Mouse (Mus musculus) kidney, postnatal 14 days (tissue): ENCODE measurements around the gene Mbd6.

ENCODE experiments used
- DNase-seq: peaks from one replicate; pipeline ENCODE4 v3.0.0; 2022; ENCODE audit warnings: mixed read lengths

Mbd6 gene

DNA sequence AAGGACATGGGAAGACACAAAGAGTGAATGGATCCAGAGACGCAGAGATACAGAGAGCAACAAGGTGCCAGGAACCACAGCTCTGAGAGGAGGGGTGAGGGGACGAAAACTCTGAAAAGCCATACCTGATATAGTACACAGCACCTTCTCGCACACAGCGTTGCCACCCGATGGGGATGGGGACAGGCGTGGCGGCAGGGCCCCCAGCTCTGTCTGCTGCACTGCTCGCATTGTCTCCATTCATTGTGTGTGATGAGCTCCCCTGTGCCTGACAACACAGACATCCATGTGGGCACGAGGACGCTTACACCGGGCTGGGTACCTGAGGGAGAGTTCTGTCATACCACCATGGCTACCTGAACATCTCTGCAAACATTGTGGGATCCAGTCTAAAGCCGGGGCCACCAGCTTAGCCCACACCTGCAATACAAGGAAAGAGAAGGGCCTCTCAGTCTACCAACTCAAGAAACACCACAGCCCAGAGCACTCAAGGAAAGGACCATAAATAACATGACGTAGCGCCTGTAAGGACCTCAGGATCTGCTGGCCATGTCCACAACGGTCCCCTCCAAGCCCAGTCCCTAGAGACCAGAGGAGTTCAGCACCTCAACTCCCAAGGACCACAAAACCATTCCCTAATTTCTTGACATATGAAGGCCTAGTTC is 1.4 kb downstream of the Mbd6 start:
- no peak for DNase-seq

DNA sequence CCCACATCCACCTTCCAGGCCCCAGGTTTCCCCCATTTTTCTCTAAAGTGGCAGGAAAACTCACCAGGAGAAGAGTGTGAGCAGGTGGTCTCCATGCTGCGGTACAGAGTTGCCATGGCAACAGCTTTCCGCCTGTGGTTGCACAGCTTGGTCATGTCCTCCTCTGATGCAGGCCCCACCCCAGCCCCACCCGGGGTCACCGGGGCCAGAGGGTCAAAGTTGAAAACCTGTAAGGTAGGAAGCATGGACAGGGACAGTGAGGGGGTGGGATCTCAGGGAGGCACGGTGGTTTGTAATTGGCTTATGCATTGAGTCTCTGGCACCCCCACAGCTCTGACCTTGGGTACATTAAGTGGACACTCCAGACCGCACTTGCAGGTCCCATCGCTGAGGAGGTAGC is 2.1 kb downstream of the Mbd6 start:
- DNase-seq = peak; percentile 25

DNA sequence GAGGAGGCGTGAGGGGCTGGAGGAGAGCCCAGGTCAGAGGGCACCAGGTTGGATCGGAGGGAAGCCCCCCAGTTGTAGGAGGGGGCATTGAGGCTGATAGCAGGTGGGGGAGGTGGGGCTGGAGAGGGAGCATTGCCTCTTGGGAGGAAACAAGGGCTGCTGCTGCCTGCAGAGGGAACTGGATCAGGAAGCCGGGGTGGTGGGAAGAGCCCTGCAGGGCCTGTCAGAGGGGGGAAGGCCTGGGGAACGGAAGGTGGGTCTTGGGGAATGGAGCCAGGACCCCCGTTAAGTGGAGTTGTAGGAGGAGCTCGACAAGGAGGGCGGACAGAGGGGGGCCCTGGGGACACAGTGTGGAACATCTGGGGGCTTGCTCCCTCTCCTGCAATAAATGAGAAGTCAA is 2.6 kb downstream of the Mbd6 start:
- no peak for DNase-seq

DNA sequence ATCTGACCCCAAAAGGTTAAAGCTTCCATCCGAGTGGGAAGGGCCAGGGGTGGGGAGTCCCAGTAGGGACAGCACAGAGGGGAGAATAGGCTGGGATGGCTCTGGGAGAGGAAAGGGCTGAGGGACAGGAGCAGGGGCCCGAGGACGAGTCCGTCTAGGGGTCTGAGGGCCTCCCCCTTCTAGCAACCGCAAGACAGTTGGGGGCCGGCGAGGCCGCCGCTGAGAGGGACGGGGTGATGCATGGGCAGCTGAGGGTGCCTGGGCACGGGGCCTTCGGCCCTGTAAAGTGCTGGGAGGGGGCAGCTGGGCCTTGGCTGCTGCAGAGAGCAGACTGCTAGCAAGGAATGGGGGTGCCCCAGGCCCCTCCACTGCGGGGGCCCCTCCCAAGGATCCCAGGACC is 3.2 kb downstream of the Mbd6 start:
- DNase-seq = no peak

DNA sequence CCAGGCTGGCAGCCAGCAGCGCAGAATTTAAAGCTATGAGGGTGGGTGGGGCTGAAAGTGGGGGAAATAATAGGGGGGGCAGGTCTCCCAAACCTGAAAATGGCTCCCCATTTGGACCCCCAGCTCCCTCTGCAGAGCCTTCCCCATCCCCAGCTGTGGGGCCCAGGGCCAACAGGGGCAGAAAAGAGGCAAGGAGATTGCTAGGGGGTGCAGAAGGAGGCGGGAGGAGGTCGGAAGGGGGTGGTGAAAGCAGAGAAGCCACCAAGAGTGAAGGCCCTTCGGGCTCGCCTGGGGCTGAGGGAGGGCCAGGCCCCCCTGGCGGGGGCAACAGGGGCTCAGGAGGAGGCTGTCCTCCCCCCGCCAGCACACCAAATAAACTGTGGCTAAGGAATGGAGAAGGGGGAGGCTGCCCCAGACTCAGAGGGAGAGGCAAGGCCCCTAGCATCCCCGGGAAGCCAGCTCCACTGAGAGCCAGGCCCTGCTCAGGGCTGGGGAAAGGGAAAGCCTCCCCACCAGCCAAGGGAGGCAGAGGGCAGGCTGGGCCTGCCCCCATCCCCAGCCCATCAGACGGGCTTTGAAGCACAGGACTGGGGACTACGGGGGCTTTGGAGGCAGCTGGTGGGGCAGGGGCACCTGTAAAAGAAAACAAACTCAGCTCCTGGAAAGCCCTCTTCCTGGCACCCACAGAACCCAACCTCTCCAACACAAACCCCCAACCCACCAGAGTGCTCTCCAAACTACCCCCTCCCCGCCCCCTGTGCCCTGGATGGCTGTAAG is 3.9 kb downstream of the Mbd6 start:
- DNase-seq = no peak

DNA sequence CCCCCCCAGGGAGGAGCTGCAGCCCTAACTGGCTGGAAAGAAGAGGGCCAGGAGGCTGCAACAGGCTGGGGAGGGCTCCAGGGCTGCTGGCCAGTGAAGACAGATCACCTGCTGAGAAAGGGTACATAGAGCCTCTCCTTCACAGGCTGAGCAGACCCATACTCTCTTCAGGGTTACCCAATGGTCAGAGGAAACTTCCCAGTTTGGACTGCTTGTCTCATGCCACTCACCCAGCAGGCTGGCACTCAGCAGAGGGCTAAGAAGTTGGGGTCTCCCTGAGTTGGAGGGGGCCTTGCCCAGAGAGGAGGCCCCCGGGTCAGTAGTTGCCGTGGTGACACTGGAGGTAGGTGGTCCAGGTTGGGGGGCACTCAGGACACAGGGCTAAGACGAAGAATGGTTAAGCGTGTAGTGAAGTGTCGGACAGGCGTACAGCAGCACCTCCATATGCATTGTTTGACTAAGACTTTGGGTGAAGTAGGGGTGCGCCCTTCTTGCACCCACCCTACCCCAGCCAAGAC is 4.7 kb downstream of the Mbd6 start:
- no peak for DNase-seq

DNA sequence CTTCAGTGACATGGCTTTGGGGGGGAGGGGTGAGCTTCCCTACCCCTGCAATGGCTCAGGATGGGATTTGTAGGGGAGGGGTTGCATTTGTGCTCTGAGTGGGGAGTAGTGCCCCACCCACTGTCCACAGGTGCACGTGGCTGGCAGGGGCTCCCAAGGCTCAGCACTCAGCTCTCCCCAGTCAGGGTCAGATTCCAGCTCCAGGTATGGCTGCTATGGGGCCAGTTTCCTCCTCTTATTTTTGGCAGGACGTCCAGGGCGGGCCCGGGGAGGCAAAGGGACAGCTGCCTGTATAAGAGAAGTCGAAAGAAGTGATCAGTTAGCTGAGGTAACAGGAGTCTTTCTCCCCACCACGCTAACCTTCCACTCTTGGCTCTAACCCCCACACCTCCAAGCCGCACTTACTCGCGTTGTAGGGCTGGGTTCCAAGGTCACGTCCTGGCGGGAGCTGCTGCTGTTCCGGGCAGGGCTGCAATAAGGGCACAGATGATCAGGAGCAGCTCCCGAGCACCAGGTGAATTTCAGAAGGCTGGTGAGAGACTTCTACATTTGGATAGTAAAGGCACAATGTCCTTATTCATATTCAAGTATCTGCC is 6.1 kb downstream of the Mbd6 start:
- DNase-seq = no peak

DNA sequence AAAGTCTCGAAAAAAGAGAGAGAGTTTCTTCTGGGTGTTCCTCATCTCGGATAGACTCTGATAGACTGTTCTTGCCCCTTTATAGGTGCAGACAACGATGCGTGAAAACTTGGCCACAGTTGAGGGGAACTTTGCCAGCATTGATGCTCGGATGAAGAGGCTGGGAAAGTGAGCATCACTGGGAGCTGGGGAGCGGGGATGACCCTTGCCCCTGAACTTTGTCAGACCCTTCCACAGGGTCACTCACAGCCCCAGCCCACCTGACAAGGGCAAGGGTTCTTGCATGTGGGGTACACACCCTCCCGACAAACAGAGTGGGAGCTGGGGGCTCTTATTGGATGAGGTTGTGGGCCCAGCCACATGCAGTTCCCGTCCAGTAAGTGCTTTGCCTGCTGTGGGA is 7.5 kb downstream of the Mbd6 start:
- no peak for DNase-seq

DNA sequence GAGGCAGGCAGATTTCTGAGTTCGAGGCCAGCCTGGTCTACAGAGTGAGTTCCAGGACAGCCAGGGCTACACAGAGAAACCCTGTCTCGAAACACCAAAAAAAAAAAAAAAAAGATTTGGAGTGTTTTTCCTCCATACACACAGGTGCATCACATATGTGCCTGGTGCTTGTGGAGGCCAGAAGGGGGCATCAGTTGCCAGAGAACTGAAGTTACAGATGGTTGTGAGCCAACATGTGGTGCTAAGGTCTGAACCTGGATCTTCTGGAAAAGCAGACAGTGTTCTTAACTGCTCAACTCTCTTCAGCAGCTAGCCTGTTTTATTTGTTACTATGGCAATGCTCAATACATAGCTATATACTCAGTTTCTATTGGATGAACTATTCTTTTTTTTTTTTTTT is 9.1 kb downstream of the Mbd6 start:
- DNase-seq = no peak

DNA sequence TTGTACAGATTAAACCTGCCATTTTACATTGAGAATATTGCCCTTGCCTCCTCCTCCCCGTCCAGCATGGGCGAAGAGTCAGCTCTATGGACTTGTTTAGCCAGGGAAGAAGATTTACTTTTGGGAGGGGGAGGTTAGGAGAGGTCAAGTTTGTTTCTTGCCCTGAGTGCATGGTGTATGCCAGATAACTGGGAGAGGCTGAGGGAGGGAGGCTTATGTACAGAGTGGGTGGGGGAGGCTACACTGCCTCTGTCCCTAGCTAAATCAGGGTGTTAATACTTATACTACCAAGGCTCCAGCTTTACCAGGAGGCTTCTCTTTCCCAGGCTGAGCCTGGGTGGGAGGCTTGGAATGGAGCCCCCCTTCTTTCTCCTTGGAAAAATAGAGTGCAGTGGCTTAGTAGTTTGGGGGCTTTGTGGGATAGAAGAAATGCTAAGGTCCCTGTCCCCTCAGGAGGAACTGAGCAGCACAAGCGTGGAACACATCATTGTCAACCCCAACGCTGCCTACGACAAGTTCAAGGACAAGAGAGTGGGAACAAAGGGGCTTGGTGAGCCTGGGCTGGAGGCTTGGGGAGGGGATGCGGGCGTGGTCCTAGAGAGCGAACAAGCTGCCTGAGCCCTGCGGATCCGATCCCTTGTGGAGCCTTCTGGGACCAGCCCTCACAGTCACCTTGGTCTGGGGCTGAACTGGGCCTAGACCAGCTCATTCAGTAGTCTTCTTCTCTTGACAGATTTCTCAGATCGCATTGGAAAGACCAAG is 14.4 kb downstream of the Mbd6 start:
- DNase-seq = no peak

DNA sequence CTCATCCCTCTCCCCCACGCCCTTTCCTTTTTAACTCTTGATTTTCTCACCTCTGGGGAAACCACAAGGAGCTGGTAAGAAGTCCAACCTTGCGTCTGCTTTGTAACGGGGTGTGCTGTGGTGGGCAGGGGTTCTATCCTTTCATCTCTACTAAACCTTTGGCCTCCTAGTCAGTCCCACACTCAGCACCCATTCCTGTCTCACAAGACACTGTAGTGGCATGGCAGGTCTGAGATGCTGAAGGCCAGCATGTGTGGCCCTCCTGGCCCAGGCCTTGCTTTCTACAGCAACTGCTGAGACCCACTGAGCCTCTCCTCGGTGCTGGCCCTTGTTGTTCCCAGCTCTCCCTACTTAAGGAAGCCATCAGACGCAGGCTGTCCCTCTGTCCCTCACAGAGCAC is 16.4 kb downstream of the Mbd6 start:
- DNase-seq = no peak

DNA sequence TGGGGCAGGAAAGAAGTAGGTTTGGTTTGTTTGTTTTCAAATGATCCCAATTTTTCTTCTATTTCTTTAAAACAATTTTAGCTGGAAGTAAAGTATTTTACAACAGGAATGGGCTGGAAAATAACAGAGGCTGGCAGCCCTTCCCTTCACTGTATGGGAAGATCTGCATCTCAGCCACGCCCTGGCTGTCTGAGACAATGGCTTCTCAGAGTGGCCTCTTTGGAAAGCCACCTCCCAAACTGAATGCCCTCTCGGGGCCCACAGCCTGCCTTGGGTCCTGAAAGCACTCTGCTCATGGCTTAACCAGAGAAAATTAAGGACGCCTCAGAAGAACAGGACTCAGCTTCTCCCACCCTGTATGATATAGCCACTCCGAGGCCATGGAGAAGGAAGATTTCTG is 18.9 kb downstream of the Mbd6 start:
- DNase-seq = no peak

DNA sequence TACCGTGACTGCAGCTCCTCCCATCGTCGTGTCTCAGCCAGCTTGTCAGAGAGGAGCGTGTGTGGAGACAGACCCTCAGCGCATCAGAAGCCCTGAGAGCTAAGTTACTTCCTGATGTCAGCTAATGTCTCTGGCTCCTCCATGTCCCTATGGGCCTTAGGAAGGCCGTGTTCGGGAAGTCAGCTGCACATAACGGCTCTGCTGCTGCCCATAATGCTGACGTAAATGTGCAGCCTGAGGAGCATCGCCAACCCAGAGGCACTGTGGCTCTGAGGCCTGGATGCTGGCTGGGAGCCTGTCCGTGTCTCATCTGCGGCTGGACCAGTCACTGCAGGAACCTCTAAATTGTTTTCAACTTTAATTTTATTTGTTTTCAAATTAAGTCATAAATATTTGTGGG is 19.8 kb downstream of the Mbd6 start:
- no peak for DNase-seq

DNA sequence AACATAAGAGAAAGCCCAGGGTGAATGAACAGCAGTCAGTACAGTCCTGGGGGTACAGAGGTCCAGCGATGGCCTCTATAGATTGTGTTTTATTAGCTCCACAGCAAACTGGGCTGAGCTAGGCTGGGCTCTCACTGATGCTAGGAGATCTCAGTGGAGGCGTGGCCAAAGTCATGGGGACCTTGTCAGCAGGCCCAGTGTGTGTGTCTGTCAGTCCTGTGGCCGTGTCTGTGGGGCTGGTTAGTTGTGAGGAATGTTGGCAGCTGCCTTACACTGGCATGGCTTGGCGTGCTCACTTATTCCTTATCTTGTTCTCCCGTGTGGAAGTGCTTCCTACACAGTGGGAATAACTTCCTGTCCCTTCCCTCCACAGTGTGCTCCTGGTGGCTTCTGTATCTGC is 20.4 kb downstream of the Mbd6 start:
- DNase-seq = no peak

DNA sequence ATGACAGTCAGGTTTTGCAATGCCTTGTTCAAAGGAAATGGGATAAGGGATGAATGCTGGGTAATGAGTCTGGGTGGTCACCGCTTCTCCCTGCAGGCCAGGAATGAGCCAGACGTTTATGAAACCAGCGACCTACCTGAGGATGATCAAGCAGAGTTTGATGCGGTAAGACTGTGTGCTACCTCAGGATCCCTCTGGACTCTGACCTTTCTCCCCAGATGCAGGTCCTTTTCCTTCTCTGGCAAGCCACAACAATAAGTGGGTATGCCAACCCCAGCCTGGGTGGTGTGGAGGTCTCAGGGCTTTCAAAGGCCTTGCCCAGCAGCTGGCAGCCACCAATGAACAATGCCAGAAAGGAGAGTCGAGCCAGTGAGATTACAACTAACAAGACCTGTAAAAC is 21.5 kb downstream of the Mbd6 start:
- DNase-seq = peak; percentile 17

DNA sequence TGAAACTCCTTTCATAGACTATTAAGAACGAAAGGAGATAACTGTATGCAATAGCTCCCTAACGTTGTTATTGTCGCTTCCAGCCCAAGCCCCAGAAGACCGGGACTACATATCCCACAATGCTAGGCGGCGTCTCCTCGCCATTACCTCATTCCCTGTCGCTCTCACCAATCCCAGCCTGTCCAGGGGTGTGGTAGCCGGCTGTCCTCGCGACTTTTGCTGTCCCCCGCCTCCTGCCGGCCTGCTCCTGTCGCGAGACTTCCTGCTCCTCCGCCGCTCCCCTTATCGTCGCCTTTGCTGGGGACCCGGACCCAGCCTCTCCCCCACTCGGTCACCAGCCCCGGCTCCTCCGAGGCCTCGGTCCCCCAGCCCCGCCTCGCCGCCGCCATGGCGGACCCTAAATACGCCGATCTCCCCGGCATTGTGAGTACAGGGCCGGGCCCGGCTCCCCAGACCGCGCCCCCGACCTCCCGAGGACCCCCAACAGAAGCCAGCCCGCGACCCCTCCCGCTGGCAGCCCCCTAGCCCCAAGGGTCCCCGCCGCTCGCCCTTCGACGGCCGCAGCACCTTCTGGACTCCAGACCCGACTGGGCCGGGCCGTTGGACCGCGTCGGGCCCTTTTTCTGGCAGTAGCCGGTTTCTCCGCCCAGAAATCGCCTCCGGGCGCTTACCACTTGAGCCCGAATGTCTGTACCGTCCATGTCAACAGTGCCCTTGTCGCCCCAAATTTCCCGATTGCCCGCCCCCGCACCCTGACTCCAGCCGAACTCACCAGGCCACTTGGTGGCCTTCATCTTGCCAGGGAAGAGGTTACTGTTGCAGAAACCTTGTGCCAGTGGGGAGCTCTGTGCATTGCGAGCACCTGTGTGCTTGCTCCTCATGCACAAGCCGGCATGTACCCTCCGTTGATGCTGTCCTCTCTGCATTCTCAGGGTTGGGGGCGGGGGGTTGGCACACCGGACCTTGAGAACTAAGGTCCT is 22.4 kb downstream of the Mbd6 start, which contains the start of gene Dctn2:
Dctn2 (plus strand) TSS at position 257 of the 980 bp plus-strand sequence.
- peak; percentile 97 for DNase-seq

DNA sequence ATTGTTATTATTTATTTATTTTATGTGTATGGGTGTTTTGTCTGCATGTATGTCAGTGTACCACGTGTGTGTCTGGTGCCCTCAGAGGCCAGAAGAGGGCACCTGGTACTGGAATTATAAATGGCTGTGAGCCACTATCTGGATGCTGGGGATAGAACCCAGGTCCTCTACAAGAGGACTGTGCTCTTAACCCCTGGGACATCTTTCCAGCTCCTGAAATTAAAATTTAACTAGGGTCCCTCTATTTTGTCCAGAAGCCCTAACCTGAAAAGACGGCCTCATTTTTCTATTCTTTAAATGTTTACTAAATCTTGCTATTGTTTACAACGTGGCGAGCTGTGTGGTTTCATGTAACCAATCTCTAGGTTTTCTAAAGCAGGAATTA is 23.1 kb downstream of the Mbd6 start:
- DNase-seq = peak; percentile 24

DNA sequence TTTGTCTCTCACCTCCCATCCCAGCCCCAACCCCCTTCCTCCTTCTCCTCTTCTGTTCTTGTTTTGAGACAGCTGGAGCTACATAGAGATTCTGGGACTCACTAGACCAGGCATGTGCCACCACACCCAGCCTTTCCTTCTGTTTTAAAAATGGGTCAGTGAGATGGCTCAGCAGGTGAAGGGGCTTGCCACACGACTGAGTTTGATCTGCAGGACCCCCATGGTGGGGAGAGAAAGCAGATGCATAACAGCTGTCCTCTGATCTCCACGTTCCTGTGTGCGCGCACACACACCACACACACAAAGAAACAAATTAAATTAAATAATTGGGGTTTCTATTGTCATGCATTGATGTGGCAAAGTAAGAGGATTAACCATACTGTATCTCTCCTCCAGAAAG is 23.8 kb downstream of the Mbd6 start:
- no peak for DNase-seq

DNA sequence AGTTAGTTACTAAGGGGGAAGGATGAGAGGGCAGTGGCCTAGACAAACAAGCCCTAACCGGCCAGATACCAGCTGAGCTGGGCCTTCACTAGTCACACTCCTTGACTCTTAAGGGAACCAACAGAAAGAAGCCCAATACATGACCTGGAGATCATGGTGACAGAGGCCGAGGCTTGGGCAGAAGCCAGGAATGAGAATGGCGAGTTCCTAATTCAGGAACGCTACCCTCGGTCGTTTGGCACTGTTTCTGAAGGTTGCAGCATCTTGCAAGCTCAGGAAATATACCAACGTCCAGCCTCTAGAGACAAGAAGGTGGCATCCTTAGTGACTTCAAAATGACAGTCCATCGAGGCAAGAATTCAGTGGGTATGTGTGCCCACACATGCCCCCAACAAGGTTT is 24.5 kb downstream of the Mbd6 start:
- no peak for DNase-seq

DNA sequence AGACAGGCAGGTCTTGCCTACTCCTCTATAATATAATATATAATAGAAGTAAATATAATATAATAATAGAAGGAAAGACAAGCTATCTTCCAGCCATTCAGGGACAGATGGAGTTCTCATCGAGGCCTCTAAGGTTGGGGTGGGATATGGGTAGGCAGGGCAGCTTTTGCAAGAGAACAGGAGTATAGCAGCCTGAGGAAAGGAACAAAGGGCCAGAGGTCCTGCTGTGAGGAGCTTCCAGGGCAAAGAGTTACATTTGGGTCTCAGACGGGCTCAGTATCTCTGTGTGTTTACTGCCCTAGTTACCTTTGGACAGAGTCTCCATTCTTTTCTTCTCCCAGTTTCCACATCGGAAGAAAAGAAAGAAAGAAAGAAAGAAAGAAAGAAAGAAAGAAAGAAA is 25.2 kb downstream of the Mbd6 start:
- no peak for DNase-seq

DNA sequence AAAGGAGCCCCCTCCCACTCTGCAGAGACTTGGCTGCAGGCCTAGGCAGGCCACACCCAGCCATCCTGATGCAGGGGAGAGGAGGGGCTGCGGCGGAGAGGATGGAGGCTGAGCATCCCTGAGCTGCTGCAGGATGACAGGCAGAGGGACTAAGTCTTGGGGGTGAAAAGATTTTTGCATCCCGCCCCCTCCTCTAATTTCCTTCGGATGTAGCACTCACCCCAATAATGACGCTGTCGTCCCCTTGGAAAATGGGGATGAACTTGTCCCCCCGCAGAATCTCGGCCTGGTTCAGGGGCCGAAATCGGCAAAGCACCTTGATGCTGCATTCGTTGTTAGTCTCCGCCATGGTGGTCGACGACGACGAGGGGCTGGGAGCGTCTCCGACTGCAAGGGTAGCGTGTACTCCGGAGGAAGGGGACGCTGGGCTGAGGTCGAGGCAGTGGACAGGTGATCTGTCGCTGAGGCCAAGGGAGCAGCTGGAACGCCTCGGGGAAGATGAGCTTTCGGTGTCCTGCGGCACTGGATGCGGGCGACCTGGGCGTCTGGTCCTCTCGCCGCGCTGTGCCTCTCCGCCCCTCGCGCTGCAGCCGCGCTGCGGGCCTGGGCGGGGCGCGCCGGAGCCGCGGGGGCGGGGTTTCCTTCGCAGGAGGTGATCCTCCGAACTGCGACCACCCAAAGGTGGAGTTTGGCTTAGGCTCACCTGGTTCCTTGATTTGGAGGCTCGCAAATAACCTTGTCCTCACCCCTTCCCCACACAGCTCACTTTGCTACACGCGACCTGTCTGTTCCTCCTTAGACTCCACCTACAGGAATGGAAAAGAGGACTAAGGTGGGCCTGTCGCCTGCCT is 26.0 kb downstream of the Mbd6 start, which contains the start of gene Kif5a:
Kif5a (minus strand) TSS at position 801 of the 851 bp plus-strand sequence.
- DNase-seq = peak; percentile 29
